Mouse (Mus musculus): ENCODE data around the gene Nfatc3.

Gene Nfatc3

GRCm38 (mm10) chr8:106146014-106146413, 87.4 kb downstream of the Nfatc3 start:
- in situ Hi-C loops (cut with MboI, MseI), result no loop called here

GRCm38 (mm10) chr8:106147868-106148565, 89.4 kb downstream of the Nfatc3 start:
- in situ Hi-C loops (cut with MboI, MseI), result no loop called here

- in situ Hi-C loops (cut with MboI, MseI), result no loop called here
These were observed 90.4 kb downstream of the Nfatc3 start for GRCm38 (mm10) chr8:106149025-106149424.

- in situ Hi-C loops (cut with MboI, MseI), result no loop called here
These were observed 91.4 kb downstream of the Nfatc3 start, which contains the start of gene Pla2g15 for GRCm38 (mm10) chr8:106149801-106150652. Pla2g15 (plus strand) TSS chr8:106150399.

- in situ Hi-C loops (cut with MboI, MseI), result no loop called here
These were observed 92.0 kb downstream of the Nfatc3 start for GRCm38 (mm10) chr8:106150653-106151000.

- in situ Hi-C loops (cut with MboI, MseI), result no loop called here
These were observed 92.4 kb downstream of the Nfatc3 start for GRCm38 (mm10) chr8:106151041-106151440.

GRCm38 (mm10) chr8:106152876-106153275, 94.2 kb downstream of the Nfatc3 start:
- in situ Hi-C loops (cut with MboI, MseI), result no loop called here

GRCm38 (mm10) chr8:106157419-106157818, 98.8 kb downstream of the Nfatc3 start:
- in situ Hi-C loops (cut with MboI, MseI), result no loop called here

GRCm38 (mm10) chr8:106158381-106158780, 99.7 kb downstream of the Nfatc3 start:
- in situ Hi-C loops (cut with MboI, MseI), result no loop called here

- in situ Hi-C loops (cut with MboI, MseI), result no loop called here
These were observed 101.2 kb downstream of the Nfatc3 start for GRCm38 (mm10) chr8:106159876-106160275.

GRCm38 (mm10) chr8:106163251-106163650, 104.6 kb downstream of the Nfatc3 start:
- in situ Hi-C loops (cut with MboI, MseI), result no loop called here

- in situ Hi-C loops (cut with MboI, MseI), result no loop called here
These were observed 106.8 kb downstream of the Nfatc3 start for GRCm38 (mm10) chr8:106165460-106165859.

- in situ Hi-C loops (cut with MboI, MseI), result no loop called here
These were observed 109.8 kb downstream of the Nfatc3 start, which contains the start of gene Slc7a6 for GRCm38 (mm10) chr8:106168356-106169016. Slc7a6 (plus strand) TSS chr8:106168857.

GRCm38 (mm10) chr8:106169017-106169933, 110.6 kb downstream of the Nfatc3 start:
- in situ Hi-C loops (cut with MboI, MseI), result no loop called here

- in situ Hi-C loops (cut with MboI, MseI), result no loop called here
These were observed 111.4 kb downstream of the Nfatc3 start for GRCm38 (mm10) chr8:106169934-106170480.

- in situ Hi-C loops (cut with MboI, MseI), result no loop called here
These were observed 114.9 kb downstream of the Nfatc3 start for GRCm38 (mm10) chr8:106173566-106173965.

- in situ Hi-C loops (cut with MboI, MseI), result no loop called here
These were observed 118.3 kb downstream of the Nfatc3 start for GRCm38 (mm10) chr8:106176891-106177290.

GRCm38 (mm10) chr8:106177594-106177993, 119.0 kb downstream of the Nfatc3 start:
- in situ Hi-C loops (cut with MboI, MseI), result no loop called here

GRCm38 (mm10) chr8:106178428-106178827, 119.8 kb downstream of the Nfatc3 start:
- in situ Hi-C loops (cut with MboI, MseI), result no loop called here
